Mouse (Mus musculus): ENCODE measurements around the gene Ugt2a1.
"Not testable (repeated sequence)": the region's sequence is repeated elsewhere in the genome, so short reads cannot be mapped to it uniquely, and the experiment has no call there.

Gene Ugt2a1

DNA sequence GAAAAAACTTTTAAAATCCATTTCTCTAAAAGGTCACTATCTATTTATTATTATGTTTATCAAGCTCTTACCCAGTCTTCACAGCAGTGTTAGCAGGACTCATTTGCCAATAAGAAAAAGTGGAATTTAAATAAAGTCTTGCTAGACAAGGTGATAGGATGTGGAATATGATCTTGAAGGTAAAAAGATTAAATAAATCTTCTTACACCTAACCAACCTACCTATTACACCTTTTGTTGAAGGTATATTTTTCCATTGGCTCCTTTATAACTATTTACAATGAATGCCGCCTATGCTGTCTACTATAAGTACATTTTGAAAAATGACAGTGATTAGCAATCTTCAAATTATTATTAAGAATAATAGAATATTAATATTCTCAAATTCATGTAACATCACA, at the start of gene Ugt2a1:
Gene Ugt2a1 (minus strand): TSS at position 101 of the 400 bp plus-strand sequence.
- DNase-seq (ENCODE audit: low spot score) = no peak

- DNase-seq (ENCODE audit: low spot score) = no peak
These were observed 47.4 kb upstream of the Ugt2a1 start, which contains the start of gene Sult1b1 for GRCm38 (mm10) chr5:87538111-87538510. Gene Sult1b1, minus strand, starts transcription at chr5:87538195.

- no peak for DNase-seq (ENCODE audit: low spot score)
These were observed 45.4 kb upstream of the Ugt2a1 start for GRCm38 (mm10) chr5:87535994-87536644.

GRCm38 (mm10) chr5:87532288-87532687, 41.6 kb upstream of the Ugt2a1 start:
- DNase-seq (ENCODE audit: low spot score) = no peak

DNA sequence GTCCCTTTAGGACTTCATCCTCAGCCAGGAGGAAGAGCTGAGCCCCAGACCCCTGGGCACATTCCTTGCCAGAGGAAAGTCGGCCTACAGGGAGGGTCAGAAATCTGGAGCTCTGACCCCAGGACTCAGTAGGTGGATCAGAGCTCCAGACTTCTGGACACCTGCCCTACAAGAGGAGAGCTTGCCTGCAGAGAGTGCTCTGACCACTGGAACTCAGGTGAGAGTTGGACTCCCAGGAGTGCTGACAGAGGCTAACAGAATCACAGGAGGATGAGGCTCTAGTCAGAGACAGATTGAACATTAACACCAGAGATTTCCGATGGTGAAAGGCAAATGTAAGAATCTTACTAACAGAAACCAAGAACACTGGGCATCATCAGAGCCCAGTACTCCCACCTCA, 32.9 kb upstream of the Ugt2a1 start:
- not testable (repeated sequence) for DNase-seq (ENCODE audit: low spot score)

- no peak for DNase-seq (ENCODE audit: low spot score)
These were observed 15.2 kb upstream of the Ugt2a1 start for GRCm38 (mm10) chr5:87505776-87506458.

DNA sequence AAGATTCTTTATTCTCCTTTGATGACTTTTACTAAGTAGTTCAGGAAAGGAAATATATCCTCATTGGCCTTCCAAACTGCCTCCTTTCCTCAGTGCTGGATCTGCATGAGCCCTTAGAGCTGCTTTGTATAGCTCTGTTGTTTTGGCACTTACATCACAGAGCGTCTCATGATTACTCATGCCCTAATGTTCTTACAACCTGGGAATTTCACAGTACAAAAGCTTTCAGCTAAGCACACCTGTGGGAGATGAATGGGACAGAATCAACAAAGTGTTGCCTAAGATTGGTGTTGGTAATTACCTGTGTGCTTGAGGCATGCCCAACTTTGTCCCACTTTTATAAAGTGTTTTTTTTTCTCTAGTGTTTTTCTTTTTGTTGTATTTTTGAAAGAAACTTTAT, 12.0 kb upstream of the Ugt2a1 start:
- no peak for DNase-seq (ENCODE audit: low spot score)

DNA sequence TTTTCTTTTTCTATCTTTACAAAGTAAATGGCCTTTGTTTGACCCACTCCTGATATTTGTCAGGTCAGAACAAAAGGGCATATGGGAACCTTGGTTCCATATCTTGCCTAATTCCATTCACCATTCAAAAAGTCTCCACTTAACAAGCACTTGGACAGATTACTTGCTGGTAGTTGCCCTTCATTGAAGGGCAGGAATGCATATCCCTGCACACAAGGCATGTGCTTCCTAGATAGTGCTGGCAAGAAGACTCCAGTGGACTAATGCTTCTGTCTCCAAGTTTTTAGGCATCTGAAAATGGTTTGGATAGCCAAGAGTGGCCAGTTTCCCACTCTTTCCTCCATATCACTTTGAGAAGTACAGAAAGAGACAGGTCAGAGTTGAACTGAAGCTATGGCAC, 8.7 kb upstream of the Ugt2a1 start:
- DNase-seq (ENCODE audit: low spot score) = no peak

- no peak for DNase-seq (ENCODE audit: low spot score)
These were observed 8.3 kb upstream of the Ugt2a1 start for GRCm38 (mm10) chr5:87498936-87499335.

DNA sequence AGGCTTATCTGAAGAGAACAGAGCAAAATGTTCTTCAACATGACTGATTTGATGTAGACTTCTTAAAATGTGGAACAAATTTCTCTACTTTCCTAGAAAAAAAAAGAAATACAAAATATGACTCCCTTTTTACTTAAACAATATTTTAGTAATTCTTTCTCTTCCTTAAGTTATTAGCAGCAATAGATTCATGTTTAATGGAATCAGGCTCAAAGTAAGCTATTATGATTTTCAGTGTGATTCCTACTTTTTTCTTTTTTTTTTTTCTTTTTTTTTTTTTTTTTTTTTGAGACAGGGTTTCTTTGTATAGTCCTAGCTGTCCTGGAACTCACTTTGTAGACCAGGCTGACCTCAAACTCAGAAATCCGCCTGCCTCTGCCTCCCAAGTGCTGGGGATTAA, 4.0 kb downstream of the Ugt2a1 start, which contains the start of gene Gm43638:
Gene Gm43638 (minus strand): TSS at position 101 of the 400 bp plus-strand sequence.
- not testable (repeated sequence) for DNase-seq (ENCODE audit: low spot score)

- DNase-seq (ENCODE audit: low spot score) = no peak
These were observed 8.5 kb downstream of the Ugt2a1 start, which contains the start of gene Ugt2a2 for GRCm38 (mm10) chr5:87482160-87482559. Gene Ugt2a2, minus strand, starts transcription at chr5:87482260.

DNA sequence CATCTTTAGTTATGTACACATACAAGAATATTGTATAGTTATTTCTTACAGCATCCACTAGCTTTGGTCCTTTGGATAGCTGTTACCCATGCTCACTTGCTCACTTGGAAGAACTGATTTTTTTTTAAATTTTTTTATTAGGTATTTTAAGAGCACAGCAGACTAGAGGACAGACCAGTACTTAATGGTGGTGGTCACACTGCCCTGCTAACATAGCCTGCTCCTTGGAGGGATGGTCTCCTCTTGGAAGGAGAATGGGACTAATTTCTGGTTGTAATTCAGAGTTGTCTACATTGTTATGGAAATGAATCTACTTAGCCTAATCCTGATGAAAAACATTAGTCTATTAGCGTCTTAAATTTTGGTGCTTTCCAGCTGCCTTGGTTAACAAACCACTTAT, 31.9 kb downstream of the Ugt2a1 start:
- no peak for DNase-seq (ENCODE audit: low spot score)

DNA sequence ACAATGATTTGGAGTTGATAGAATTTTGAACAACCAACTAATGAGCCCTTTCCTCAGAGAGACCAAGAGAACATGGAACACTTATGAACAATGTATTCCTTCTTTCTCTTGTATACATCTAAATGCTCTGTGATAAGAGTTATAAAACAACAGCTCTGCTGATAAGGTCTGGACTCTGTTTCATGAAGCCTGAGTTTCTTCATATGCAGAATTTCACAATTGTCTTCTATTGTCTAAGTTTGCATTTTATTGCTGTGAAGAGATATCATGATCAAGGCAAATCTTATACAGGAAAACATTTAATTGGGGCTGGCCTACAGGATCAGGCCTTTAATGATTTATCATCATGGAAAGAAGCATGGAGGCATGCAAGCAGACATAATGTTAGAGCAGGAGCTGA, 33.0 kb downstream of the Ugt2a1 start:
- no peak for DNase-seq (ENCODE audit: low spot score)

DNA sequence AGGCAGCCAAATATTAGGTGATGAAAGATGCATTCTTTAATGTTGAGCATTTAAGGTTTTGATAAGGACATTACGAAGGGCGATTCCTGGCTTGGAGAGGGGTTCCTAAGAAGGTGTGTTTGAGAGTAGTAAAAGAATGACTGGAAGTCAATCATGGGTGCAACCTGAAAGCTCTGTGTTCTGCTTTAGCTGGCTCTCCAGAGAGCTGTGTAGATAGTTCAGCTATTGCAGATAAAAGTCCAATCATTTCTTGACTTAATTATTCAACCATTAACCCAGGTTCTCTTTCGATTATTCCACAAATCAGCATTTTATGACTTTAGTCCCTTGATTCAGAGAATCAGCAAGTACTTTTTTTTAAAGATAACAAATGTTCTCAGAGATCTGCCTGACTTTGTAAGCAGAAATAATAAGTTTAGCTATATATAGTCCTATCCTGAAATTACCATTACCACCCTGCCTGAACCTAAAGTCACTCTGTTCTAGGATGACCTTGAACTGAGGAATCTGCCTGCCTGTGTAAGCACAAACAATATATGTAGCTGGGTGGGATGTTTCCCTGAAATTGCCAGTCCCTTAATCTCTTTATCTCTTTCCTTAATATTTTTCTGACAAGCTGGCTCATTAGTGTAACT, 34.3 kb downstream of the Ugt2a1 start:
- no peak for DNase-seq (ENCODE audit: low spot score)

DNA sequence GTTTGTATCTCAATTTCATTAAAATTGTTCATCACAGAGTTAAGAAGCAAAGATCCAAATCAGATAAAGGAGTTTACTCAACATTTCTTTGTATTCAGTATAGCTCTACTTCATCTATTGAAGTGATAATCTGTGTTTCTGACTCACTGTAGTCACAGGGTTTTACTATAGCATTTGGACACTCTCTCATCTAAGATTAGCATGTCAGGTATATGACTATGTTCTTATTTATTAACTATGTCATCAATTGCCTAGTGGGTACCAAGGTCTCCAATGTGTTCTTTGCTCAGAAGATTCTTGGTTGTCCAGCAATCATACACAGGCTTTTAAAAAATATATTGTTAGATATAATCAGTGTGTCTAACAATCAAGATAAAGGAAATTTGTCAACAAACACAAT, 35.2 kb downstream of the Ugt2a1 start:
- no peak for DNase-seq (ENCODE audit: low spot score)

DNA sequence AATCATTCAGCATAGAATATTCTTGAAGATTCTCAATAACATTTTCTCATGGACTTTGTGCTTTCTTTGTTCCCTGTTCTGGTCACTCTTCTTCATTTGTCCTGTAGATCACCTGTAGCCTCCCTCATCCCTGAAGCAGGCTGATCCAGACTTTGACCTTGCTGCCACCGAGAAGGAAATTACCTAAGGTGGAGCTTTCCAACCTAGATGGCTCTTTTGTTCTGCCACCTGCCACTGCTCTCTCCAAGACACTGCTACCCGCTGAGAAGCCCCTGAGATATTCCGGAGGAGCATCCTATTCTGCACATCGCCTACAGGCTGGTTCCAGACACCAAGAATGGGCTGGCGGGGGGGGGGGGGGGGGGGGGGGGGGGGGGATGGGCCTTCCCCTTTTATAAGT, 38.2 kb downstream of the Ugt2a1 start:
- not testable (repeated sequence) for DNase-seq (ENCODE audit: low spot score)

DNA sequence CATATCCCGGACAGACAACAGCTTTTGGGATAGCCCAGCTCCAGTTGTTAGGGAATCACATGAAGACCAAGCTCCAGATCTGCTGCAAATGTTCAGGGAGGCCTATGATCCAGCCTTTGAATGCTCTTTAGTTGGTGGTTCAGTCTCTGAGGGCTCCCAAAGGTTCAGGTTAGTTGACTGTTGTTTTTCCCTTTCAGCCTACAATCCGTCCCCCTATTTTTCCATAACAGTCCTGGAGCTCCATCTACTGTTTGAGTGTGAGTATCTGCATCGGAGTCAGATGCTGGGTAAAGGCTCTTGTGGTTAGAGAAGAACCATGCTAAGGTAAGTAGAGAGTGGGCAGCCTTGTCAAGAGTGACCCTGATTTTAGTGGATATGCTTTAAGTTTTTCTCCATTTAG, 54.4 kb downstream of the Ugt2a1 start:
- peak; percentile 3 for DNase-seq (ENCODE audit: low spot score)

DNA sequence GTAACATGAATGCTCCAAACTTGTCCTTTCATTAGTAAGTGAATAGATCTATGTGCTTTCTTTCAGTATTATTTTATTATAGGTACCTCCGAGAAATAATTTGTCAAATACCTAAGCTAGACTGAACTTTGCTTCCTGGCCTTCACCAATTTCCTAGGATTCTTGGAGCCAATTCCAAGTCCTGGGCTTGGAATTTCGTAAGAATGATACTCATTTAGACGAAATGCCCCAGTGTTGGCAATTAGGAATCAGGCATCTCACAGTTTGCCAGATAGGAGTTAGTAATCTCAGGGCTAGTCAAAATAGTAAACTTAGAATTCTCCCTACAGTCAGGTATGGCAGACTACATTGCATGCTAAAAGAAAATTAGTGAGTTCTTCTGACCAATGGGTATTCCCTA, 65.0 kb downstream of the Ugt2a1 start:
- DNase-seq (ENCODE audit: low spot score) = no peak

DNA sequence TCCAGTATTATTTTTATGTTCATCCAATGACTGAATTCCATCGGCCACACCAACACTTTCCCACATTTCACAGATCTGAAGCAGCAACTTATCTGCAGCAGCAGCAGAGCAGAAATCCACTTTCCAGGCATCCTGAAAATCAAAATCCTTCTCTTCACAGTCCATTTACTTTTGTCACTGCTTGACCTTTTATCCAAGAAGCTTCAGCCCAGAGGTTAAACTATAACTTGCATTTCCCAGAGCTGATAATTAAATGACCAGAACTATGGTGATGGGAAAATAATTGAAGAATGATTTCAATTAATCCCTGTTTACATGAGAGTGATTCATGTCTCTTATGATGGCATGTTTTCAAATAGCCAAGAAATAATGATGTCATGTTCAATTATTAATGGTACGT, 66.6 kb downstream of the Ugt2a1 start, which contains the start of gene Ugt2b38:
Gene Ugt2b38 (minus strand): TSS at position 163 of the 400 bp plus-strand sequence.
- not testable (repeated sequence) for DNase-seq (ENCODE audit: low spot score)

Measured in ovary, postnatal 14 days (tissue).